12 mouse cellular contexts compared by ENCODE assay signal in genomic region chr13:10654086-10654422, GRCm38 (mm10).
DNase-seq lines count a peak whose midpoint lies in the region; ATAC-seq lines count a peak whose summit lies in the region.
"Had no signal": no experiment of that assay in that cellular context is flagged by ENCODE, and none has a peak within 500 bp of the region (broad histone marks: within the 10 kb centered on the region; RNA-seq: fewer than 3 reads in every experiment).

No protein-coding gene starts in this region.

- H3K27ac ChIP-seq in hindbrain, embryonic 15.5 days (replicated peaks), result peak overlapping the region; percentile 6; the same call in 1 of the 2 replicates
- no peak overlapping the region for H3K27ac ChIP-seq in hindbrain, embryonic 10.5 days
- H3K27ac ChIP-seq in midbrain, embryonic 14.5 days (replicated peaks; ENCODE audit: low read depth, low read length), result no peak overlapping the region
- H3K27ac ChIP-seq in midbrain, embryonic 10.5 days (replicated peaks), result no peak overlapping the region
- 0 out of 2 replicates have a peak overlapping the region, but pooled peaks have one; percentile 20 for H3K27ac ChIP-seq in midbrain, embryonic 16.5 days (ENCODE audit: low read length)
- H3K27ac ChIP-seq: neural tube, embryonic 12.5 days had no signal

- no peak overlapping the region for H3K4me2 ChIP-seq in hindbrain, embryonic 15.5 days
- no peak overlapping the region for H3K4me2 ChIP-seq in midbrain, embryonic 14.5 days (ENCODE audit: low read length)
- no peak overlapping the region for H3K4me2 ChIP-seq in midbrain, embryonic 16.5 days (ENCODE audit: low read length)
- H3K4me2 ChIP-seq: neural tube, embryonic 12.5 days had no signal

- intact Hi-C loops in left cerebral cortex, postnatal 36 days (cut with DNase I), result no loop called here

- H3K9ac ChIP-seq in hindbrain, embryonic 15.5 days, result no peak overlapping the region
- no peak overlapping the region for H3K9ac ChIP-seq in midbrain, embryonic 14.5 days (replicated peaks; ENCODE audit: low read length)
- no peak overlapping the region for H3K9ac ChIP-seq in midbrain, embryonic 16.5 days (ENCODE audit: low read depth, low read length)
- H3K9ac ChIP-seq: liver, postnatal 0 days; neural tube, embryonic 12.5 days had no signal

- no peaks in the 10 kb centered on the region for H3K27me3 ChIP-seq in hindbrain, embryonic 15.5 days
- no peaks in the 10 kb centered on the region for H3K27me3 ChIP-seq in hindbrain, embryonic 10.5 days (ENCODE audit: insufficient read depth, poor library complexity, severe bottlenecking)
- H3K27me3 ChIP-seq in midbrain, embryonic 14.5 days (ENCODE audit: control insufficient read depth, insufficient read depth, low read length), result no peaks in the 10 kb centered on the region
- H3K27me3 ChIP-seq in midbrain, embryonic 10.5 days (ENCODE audit: low read depth, poor library complexity, severe bottlenecking), result no peaks in the 10 kb centered on the region
- no peaks in the 10 kb centered on the region for H3K27me3 ChIP-seq in midbrain, embryonic 16.5 days (ENCODE audit: control insufficient read depth, insufficient read depth, low read depth, low read length)
- H3K27me3 ChIP-seq: CH12.LX; neural tube, embryonic 12.5 days had no signal

- DNase-seq in hindbrain, embryonic 10.5 days (ENCODE audit: low spot score), result no peak
- DNase-seq in midbrain, embryonic 14.5 days, result peak; percentile 35
- no peak for DNase-seq in midbrain, embryonic 10.5 days (ENCODE audit: low spot score)
- peak; percentile 78 to 87 for DNase-seq in cerebellum, postnatal 10 days
- no peak for DNase-seq in left cerebral cortex, postnatal 36 days (ENCODE audit: low spot score in 2 of 2)
- DNase-seq: liver, postnatal 0 days; thymus, postnatal 36 days had no signal

- 46% methylated on average over 2 of the region's 2 CpGs for WGBS in hindbrain, embryonic 15.5 days
- 77% methylated on average over 2 of the region's 2 CpGs for WGBS in hindbrain, embryonic 10.5 days
- WGBS in midbrain, embryonic 14.5 days, result 26% methylated on average over 2 of the region's 2 CpGs
- 43% methylated on average over 2 of the region's 2 CpGs for WGBS in midbrain, embryonic 10.5 days
- WGBS in midbrain, embryonic 16.5 days, result 13% methylated on average over 2 of the region's 2 CpGs

- peak; percentile 69; the same call in 1 of the 2 replicates for ATAC-seq in hindbrain, embryonic 15.5 days (ENCODE audit: low FRiP score, low read depth)
- no peak for ATAC-seq in midbrain, embryonic 14.5 days (ENCODE audit: low FRiP score, low TSS enrichment)
- ATAC-seq in midbrain, embryonic 16.5 days, result no peak
- no peak for ATAC-seq in megakaryocyte, adult 5-6 weeks (ENCODE audit: poor library complexity, severe bottlenecking)
- ATAC-seq: liver, postnatal 0 days had no signal

- H3K4me3 ChIP-seq in hindbrain, embryonic 15.5 days, result no peak overlapping the region
- no peak overlapping the region for H3K4me3 ChIP-seq in hindbrain, embryonic 10.5 days
- H3K4me3 ChIP-seq in midbrain, embryonic 14.5 days (replicated peaks; ENCODE audit: low read depth, low read length), result no peak overlapping the region
- H3K4me3 ChIP-seq in midbrain, embryonic 10.5 days, result no peak overlapping the region
- no peak overlapping the region for H3K4me3 ChIP-seq in midbrain, embryonic 16.5 days (ENCODE audit: low read depth, low read length)
- H3K4me3 ChIP-seq: neural tube, embryonic 12.5 days had no signal

- H3K4me1 ChIP-seq in hindbrain, embryonic 15.5 days (replicated peaks), result no peaks in the 10 kb centered on the region
- H3K4me1 ChIP-seq in hindbrain, embryonic 10.5 days (replicated peaks), result no peaks in the 10 kb centered on the region
- no peaks in the 10 kb centered on the region for H3K4me1 ChIP-seq in midbrain, embryonic 14.5 days (ENCODE audit: control insufficient read depth, insufficient read depth, low read length)
- H3K4me1 ChIP-seq in midbrain, embryonic 10.5 days, result peaks cover 5% of the 10 kb centered on the region
- H3K4me1 ChIP-seq in midbrain, embryonic 16.5 days (ENCODE audit: control insufficient read depth, insufficient read depth, low read length), result peaks cover 3% of the 10 kb centered on the region; the same call in 1 of the 2 replicates
- H3K4me1 ChIP-seq: neural tube, embryonic 12.5 days had no signal

- no peaks in the 10 kb centered on the region for H3K9me3 ChIP-seq in hindbrain, embryonic 15.5 days
- H3K9me3 ChIP-seq in hindbrain, embryonic 10.5 days, result no peaks in the 10 kb centered on the region
- H3K9me3 ChIP-seq in midbrain, embryonic 14.5 days (ENCODE audit: control insufficient read depth, low read length), result no peaks in the 10 kb centered on the region
- no peaks in the 10 kb centered on the region for H3K9me3 ChIP-seq in midbrain, embryonic 10.5 days (replicated peaks)
- H3K9me3 ChIP-seq in midbrain, embryonic 16.5 days (replicated peaks; ENCODE audit: control insufficient read depth, low read length, poor library complexity, severe bottlenecking), result no peaks in the 10 kb centered on the region
- H3K9me3 ChIP-seq: neural tube, embryonic 12.5 days had no signal

- H3K36me3 ChIP-seq in hindbrain, embryonic 15.5 days, result no peaks in the 10 kb centered on the region
- H3K36me3 ChIP-seq in hindbrain, embryonic 10.5 days, result no peaks in the 10 kb centered on the region
- no peaks in the 10 kb centered on the region for H3K36me3 ChIP-seq in midbrain, embryonic 14.5 days (ENCODE audit: control insufficient read depth, insufficient read depth, low read length)
- H3K36me3 ChIP-seq in midbrain, embryonic 10.5 days, result no peaks in the 10 kb centered on the region
- H3K36me3 ChIP-seq in midbrain, embryonic 16.5 days (ENCODE audit: control insufficient read depth, insufficient read depth, low read length), result no peaks in the 10 kb centered on the region
- H3K36me3 ChIP-seq: neural tube, embryonic 12.5 days had no signal

Comparison
In these comparisons a context has a peak if more than half of its experiments do, and no peak if none do; other contexts are left out.
1. H3K27ac ChIP-seq: peak in hindbrain, embryonic 15.5 days (single experiment) and midbrain, embryonic 16.5 days (single experiment); none in hindbrain, embryonic 10.5 days (single experiment), midbrain, embryonic 14.5 days (single experiment) and midbrain, embryonic 10.5 days (single experiment).
2. DNase-seq: peak in midbrain, embryonic 14.5 days (single experiment) and cerebellum, postnatal 10 days (2 of 2); none in hindbrain, embryonic 10.5 days (single experiment), midbrain, embryonic 10.5 days (single experiment) and left cerebral cortex, postnatal 36 days (0 of 2).